Mouse (Mus musculus) liver, adult 2 months (tissue): ENCODE measurements around the gene Bco1.

Source experiments
- CTCF ChIP-seq: fragments of 200-500 bp; IDR thresholded peaks from 2 replicates; pipeline ENCODE4 v1.5.1; 2011; ENCODE audit warnings: low read depth, low read length, control low read depth
- POLR2A ChIP-seq: fragments of 200-500 bp; IDR thresholded peaks from 2 replicates; pipeline ENCODE4 v1.6.1; 2011; ENCODE audit warnings: low read length, control low read depth; ENCODE audit not compliant: insufficient read depth; ENCODE audit errors: extremely low read depth

GRCm38 (mm10) chr8:117078367-117078926 is 17.2 kb upstream of the Bco1 start:
- TF ChIP-seq CTCF (no peak), POLR2A (no peak)
